Mouse (Mus musculus) CH12.LX (cell line): ENCODE results near the gene Fbxl20. TPM values are rescaled to one million over a fixed set of nuclear protein-coding genes. Genes with fewer than 3 reads are reported as not detected.

Source experiments
- DNase-seq: peaks from one replicate; pipeline ENCODE4 v3.0.0-alpha.2; 2013; ENCODE audit errors: extremely low read depth
- H3K27ac ChIP-seq: 2 replicates; pipeline ENCODE4 v1.5.1; 2012; ENCODE audit warnings: low read depth, mild to moderate bottlenecking, control low read depth, moderate library complexity; ENCODE audit not compliant: insufficient read depth
- H3K27me3 ChIP-seq: replicated peaks from 2 replicates; pipeline ENCODE3; 2012; ENCODE audit warnings: inconsistent platforms
- H3K36me3 ChIP-seq, 2 experiments: replicated peaks in 1 of 2; 2 replicates each; pipeline versions ENCODE3 to v1.6.1; 2012; ENCODE audit warnings: inconsistent platforms in 1 of 2, low read length in 1 of 2, mild to moderate bottlenecking in 1 of 2, mixed read lengths in 1 of 2, moderate library complexity in 1 of 2; ENCODE audit not compliant: control insufficient read depth in 1 of 2, insufficient read depth in 1 of 2
- H3K4me1 ChIP-seq, 2 experiments: 2 replicates each; pipeline ENCODE4 v1.6.1; 2012; ENCODE audit warnings: inconsistent platforms in 1 of 2, moderate library complexity in 1 of 2; ENCODE audit not compliant: insufficient read depth in 2 of 2, control insufficient read depth in 1 of 2
- H3K4me2 ChIP-seq: 2 replicates; pipeline ENCODE4 v1.6.1; 2012; ENCODE audit warnings: low read depth, mild to moderate bottlenecking, control low read depth; ENCODE audit not compliant: poor library complexity, insufficient read depth, severe bottlenecking
- H3K4me3 ChIP-seq, 3 experiments: fragments of 150-350 bp in 1 of 3; sonication (generic) in 1 of 3; replicated peaks in 1 of 3; 2 replicates each; pipeline versions ENCODE3 to v1.5.1; 2011 to 2012; ENCODE audit warnings: low read depth in 2 of 3, low read length in 2 of 3, mild to moderate bottlenecking in 2 of 3, moderate library complexity in 2 of 3, control low read depth in 1 of 3, improper control_type of control experiment in 1 of 3, inconsistent platforms in 1 of 3, mixed read lengths in 1 of 3; ENCODE audit not compliant: poor library complexity in 1 of 3
- H3K79me2 ChIP-seq: replicated peaks from 2 replicates; pipeline ENCODE4 v1.6.1; 2012; ENCODE audit warnings: mild to moderate bottlenecking, moderate library complexity; ENCODE audit not compliant: control insufficient read depth, poor library complexity, insufficient read depth, severe bottlenecking; ENCODE audit errors: extremely low read depth
- H3K9ac ChIP-seq: 2 replicates; pipeline ENCODE4 v1.6.1; 2012; ENCODE audit warnings: low read depth, mild to moderate bottlenecking, control low read depth, moderate library complexity; ENCODE audit not compliant: insufficient read depth
- H3K9me3 ChIP-seq: replicated peaks from 2 replicates; pipeline ENCODE3; 2012; ENCODE audit warnings: low read length, inconsistent platforms, mixed read lengths
- CTCF ChIP-seq, 2 experiments: IDR thresholded peaks in 1 of 2; conservative IDR thresholded peaks in 1 of 2; 2 replicates each; pipeline ENCODE4 v1.5.1; 2011 to 2012; ENCODE audit warnings: low read depth in 2 of 2, low read length in 2 of 2, improper control_type of control experiment in 1 of 2, inconsistent platforms in 1 of 2, mild to moderate bottlenecking in 1 of 2, moderate library complexity in 1 of 2
- E2F4 ChIP-seq: IDR thresholded peaks from 2 replicates; pipeline ENCODE4 v1.6.1; 2011; ENCODE audit warnings: low read depth, low read length, improper control_type of control experiment; ENCODE audit not compliant: insufficient replicate concordance
- ELF1 ChIP-seq: IDR thresholded peaks from 2 replicates; pipeline ENCODE4 v1.6.1; 2014; ENCODE audit warnings: low read depth, mild to moderate bottlenecking, inconsistent platforms, low read length, improper control_type of control experiment
- ETS1 ChIP-seq: conservative IDR thresholded peaks from 2 replicates; pipeline ENCODE4 v1.6.1; 2012; ENCODE audit warnings: low read depth, mild to moderate bottlenecking, inconsistent platforms, low read length, improper control_type of control experiment, moderate library complexity
- HCFC1 ChIP-seq: IDR thresholded peaks from 2 replicates; pipeline ENCODE4 v1.6.1; 2012; ENCODE audit warnings: low read depth, mild to moderate bottlenecking, inconsistent platforms, low read length, improper control_type of control experiment
- MAX ChIP-seq: IDR thresholded peaks from 2 replicates; pipeline ENCODE4 v1.6.1; 2011; ENCODE audit warnings: low read length, improper control_type of control experiment
- MXI1 ChIP-seq: IDR thresholded peaks from 2 replicates; pipeline ENCODE4 v1.6.1; 2011; ENCODE audit warnings: mild to moderate bottlenecking, low read depth, low read length, improper control_type of control experiment
- NELFE ChIP-seq: IDR thresholded peaks from 2 replicates; pipeline ENCODE4 v1.6.1; 2011; ENCODE audit warnings: low read depth, low read length, improper control_type of control experiment
- NRF1 ChIP-seq: IDR thresholded peaks from 2 replicates; pipeline ENCODE4 v1.6.1; 2014; ENCODE audit warnings: low read depth, mild to moderate bottlenecking, inconsistent platforms, low read length, improper control_type of control experiment, moderate library complexity
- POLR2A ChIP-seq: IDR thresholded peaks from 2 replicates; pipeline ENCODE4 v1.6.1; 2011; ENCODE audit warnings: low read depth, mild to moderate bottlenecking, improper control_type of control experiment, low read length
- RCOR1 ChIP-seq: conservative IDR thresholded peaks from 2 replicates; pipeline ENCODE4 v1.6.1; 2012; ENCODE audit warnings: low read depth, mild to moderate bottlenecking, inconsistent platforms, low read length, improper control_type of control experiment
- SIN3A ChIP-seq: IDR thresholded peaks from 2 replicates; pipeline ENCODE4 v1.6.1; 2012; ENCODE audit warnings: low read length, improper control_type of control experiment, inconsistent platforms
- SMC3 ChIP-seq: IDR thresholded peaks from 2 replicates; pipeline ENCODE4 v1.6.1; 2011; ENCODE audit warnings: low read depth, low read length, improper control_type of control experiment
- TBP ChIP-seq: conservative IDR thresholded peaks from 2 replicates; pipeline ENCODE4 v1.6.1; 2011; ENCODE audit warnings: low read depth, low read length, improper control_type of control experiment
- TCF12 ChIP-seq: IDR thresholded peaks from 2 replicates; pipeline ENCODE4 v1.6.1; 2014; ENCODE audit warnings: low read depth, mild to moderate bottlenecking, inconsistent platforms, low read length, improper control_type of control experiment
- USF1 ChIP-seq: IDR thresholded peaks from 2 replicates; pipeline ENCODE4 v1.6.1; 2014; ENCODE audit warnings: low read depth, mild to moderate bottlenecking, inconsistent platforms, low read length, improper control_type of control experiment
- USF2 ChIP-seq: conservative IDR thresholded peaks from 2 replicates; pipeline ENCODE4 v1.6.1; 2011; ENCODE audit warnings: low read depth, low read length, improper control_type of control experiment
- ZNF384 ChIP-seq: IDR thresholded peaks from 2 replicates; pipeline ENCODE4 v1.6.1; 2012; ENCODE audit warnings: low read depth, low read length, improper control_type of control experiment, inconsistent platforms
- dilution Hi-C: fragments of 300-500 bp; cut with MboI; formaldehyde crosslinking; loops from 2 replicates; pipeline ENCODE4 v1.14.3; 2020; ENCODE audit warnings: low sequenced_read_pairs; ENCODE audit not compliant: extremely low pct_unique_long_range_greater_than_20kb, extremely low pct_ligation_motif_present
- in situ Hi-C: fragments of 300-500 bp; cut with MboI; formaldehyde crosslinking; loops from 3 replicates; pipeline ENCODE4 v1.14.3; 2019; ENCODE audit warnings: low sequenced_read_pairs, low pct_ligation_motif_present, low pct_unique_long_range_greater_than_20kb, mixed read lengths
- polyA plus RNA-seq: library from polyadenylated mRNA; unstranded; fragments of >175 nt; gene quantifications from 2 replicates; pipeline ENCODE4 v1.2.1, GENCODE M21; 2012; ENCODE audit warnings: low read depth; ENCODE audit not compliant: insufficient read length
- total RNA-seq, 2 experiments: library from RNA; depleted of rRNA; stranded (reverse); fragments of 300-350 nt in 1 of 2; fragments of >200 nt in 1 of 2; gene quantifications; 2 replicates each; pipeline ENCODE4 v1.2.3; 2012 to 2014

Fbxl20 gene
- total and polyA plus RNA-seq, 3 experiments: 6.4 to 9.0 (median 7.9) TPM

- Histone ChIP-seq H3K36me3 (peaks cover 22 to 26% of the 10 kb centered on the region in 2 experiments), H3K79me2 (no peaks in the 10 kb centered on the region), H3K9me3 (no peaks in the 10 kb centered on the region), H3K27me3 (no peaks in the 10 kb centered on the region), H3K4me2 (no peak overlapping the region), H3K4me1 (peaks cover 9 to 10% of the 10 kb centered on the region in 2 experiments), H3K9ac (no peak overlapping the region), H3K4me3 (no peak overlapping the region), H3K27ac (no peak overlapping the region)
- in situ Hi-C loops: no loop called here
- no peak for DNase-seq
- dilution Hi-C loops: no loop called here
- TF ChIP-seq TCF12: no peak
- TF ChIP-seq MAX: no peak
- TF ChIP-seq USF2: no peak
- TF ChIP-seq RCOR1: no peak
- no peak for TF ChIP-seq CTCF (conservative IDR thresholded peaks at IDR 0.05 in 1 of 2, IDR thresholded peaks at IDR 0.05 in 1 of 2; ENCODE audit: low read depth in 2 of 2, low read length in 2 of 2)
- no peak for TF ChIP-seq SMC3
- no peak for TF ChIP-seq NELFE
- no peak for TF ChIP-seq E2F4
- TF ChIP-seq NRF1: no peak
- TF ChIP-seq HCFC1: no peak
- no peak for TF ChIP-seq ZNF384
- no peak for TF ChIP-seq ETS1
- no peak for TF ChIP-seq USF1
- TF ChIP-seq SIN3A: no peak
- TF ChIP-seq TBP: no peak
- no peak for TF ChIP-seq MXI1
- no peak for TF ChIP-seq ELF1
- TF ChIP-seq POLR2A: no peak
Measured at GRCm38 (mm10) chr11:98034061-98034460, 116.1 kb downstream of the Fbxl20 start.

Other genes with a start within 250 kb of the Fbxl20 start
- 0.04 and 0.08 TPM in 2 replicates for gene Plxdc1, start 164.0 kb downstream of the Fbxl20 start, total RNA-seq (2012; rRNA removed)
- not detected in 2 replicates for gene Plxdc1, start 164.0 kb downstream of the Fbxl20 start, total RNA-seq (2014; rRNA removed)
- gene Plxdc1, start 164.0 kb downstream of the Fbxl20 start, polyA plus RNA-seq: 0.16 TPM in 1 of 2 replicates, not detected in the other
- 28.2 and 28.5 TPM in 2 replicates for gene Arl5c, start 154.2 kb downstream of the Fbxl20 start, total RNA-seq (2012; rRNA removed)
- 32.2 and 33.1 TPM in 2 replicates for gene Arl5c, start 154.2 kb downstream of the Fbxl20 start, total RNA-seq (2014; rRNA removed)
- 36.1 and 45.5 TPM in 2 replicates for gene Arl5c, start 154.2 kb downstream of the Fbxl20 start, polyA plus RNA-seq
- 0.46 and 0.55 TPM in 2 replicates for gene Cacnb1, start 127.4 kb downstream of the Fbxl20 start, total RNA-seq (2012; rRNA removed)
- 0.12 TPM in 1 of 2 replicates, not detected in the other for gene Cacnb1, start 127.4 kb downstream of the Fbxl20 start, total RNA-seq (2014; rRNA removed)
- 0.36 and 0.59 TPM in 2 replicates for gene Cacnb1, start 127.4 kb downstream of the Fbxl20 start, polyA plus RNA-seq
- gene Rpl19, start 123.7 kb downstream of the Fbxl20 start, total RNA-seq (2012; rRNA removed): 5,182 and 5,259 TPM in 2 replicates
- gene Rpl19, start 123.7 kb downstream of the Fbxl20 start, total RNA-seq (2014; rRNA removed): 3,446 and 3,465 TPM in 2 replicates
- 2,949 and 3,228 TPM in 2 replicates for gene Rpl19, start 123.7 kb downstream of the Fbxl20 start, polyA plus RNA-seq
- not detected in 2 replicates for gene Stac2, start 96.9 kb downstream of the Fbxl20 start, total RNA-seq (2012; rRNA removed)
- not detected in 2 replicates for gene Stac2, start 96.9 kb downstream of the Fbxl20 start, total RNA-seq (2014; rRNA removed)
- 0.07 and 0.11 TPM in 2 replicates for gene Stac2, start 96.9 kb downstream of the Fbxl20 start, polyA plus RNA-seq
- 28.8 and 40.8 TPM in 2 replicates for gene Med1, start 42.9 kb upstream of the Fbxl20 start, total RNA-seq (2012; rRNA removed)
- 51.4 and 52.0 TPM in 2 replicates for gene Med1, start 42.9 kb upstream of the Fbxl20 start, total RNA-seq (2014; rRNA removed)
- 54.7 and 58.9 TPM in 2 replicates for gene Med1, start 42.9 kb upstream of the Fbxl20 start, polyA plus RNA-seq
- gene Cdk12, start 52.7 kb upstream of the Fbxl20 start, total RNA-seq (2012; rRNA removed): 29.6 and 38.2 TPM in 2 replicates
- gene Cdk12, start 52.7 kb upstream of the Fbxl20 start, total RNA-seq (2014; rRNA removed): 26.1 and 27.8 TPM in 2 replicates
- 39.1 and 44.1 TPM in 2 replicates for gene Cdk12, start 52.7 kb upstream of the Fbxl20 start, polyA plus RNA-seq
- not detected in 2 replicates for gene Neurod2, start 179.2 kb upstream of the Fbxl20 start, total RNA-seq (2012; rRNA removed)
- not detected in 2 replicates for gene Neurod2, start 179.2 kb upstream of the Fbxl20 start, total RNA-seq (2014; rRNA removed)
- gene Neurod2, start 179.2 kb upstream of the Fbxl20 start, polyA plus RNA-seq: not detected in 2 replicates
- 0.08 TPM in 1 of 2 replicates, not detected in the other for gene Ppp1r1b, start 198.0 kb upstream of the Fbxl20 start, total RNA-seq (2012; rRNA removed)
- gene Ppp1r1b, start 198.0 kb upstream of the Fbxl20 start, total RNA-seq (2014; rRNA removed): not detected in 2 replicates
- gene Ppp1r1b, start 198.0 kb upstream of the Fbxl20 start, polyA plus RNA-seq: not detected in 2 replicates
- 39.6 and 44.4 TPM in 2 replicates for gene Stard3, start 208.0 kb upstream of the Fbxl20 start, total RNA-seq (2012; rRNA removed)
- 28.4 and 33.9 TPM in 2 replicates for gene Stard3, start 208.0 kb upstream of the Fbxl20 start, total RNA-seq (2014; rRNA removed)
- 28.9 and 31.7 TPM in 2 replicates for gene Stard3, start 208.0 kb upstream of the Fbxl20 start, polyA plus RNA-seq
- gene Tcap, start 233.4 kb upstream of the Fbxl20 start, total RNA-seq (2012; rRNA removed): 0.50 TPM in 1 of 2 replicates, not detected in the other
- gene Tcap, start 233.4 kb upstream of the Fbxl20 start, total RNA-seq (2014; rRNA removed): not detected in 2 replicates
- gene Tcap, start 233.4 kb upstream of the Fbxl20 start, polyA plus RNA-seq: not detected in 2 replicates
- not detected in 2 replicates for gene Pnmt, start 236.0 kb upstream of the Fbxl20 start, total RNA-seq (2012; rRNA removed)
- not detected in 2 replicates for gene Pnmt, start 236.0 kb upstream of the Fbxl20 start, total RNA-seq (2014; rRNA removed)
- not detected in 2 replicates for gene Pnmt, start 236.0 kb upstream of the Fbxl20 start, polyA plus RNA-seq